Mouse (Mus musculus) forebrain, embryonic 11.5 days (tissue): ENCODE data around the gene Itga3. TPM values are rescaled to one million over a fixed set of nuclear protein-coding genes. Genes with fewer than 3 reads are reported as not detected.

ENCODE experiments used
- ATAC-seq: fragments of 200-750 bp; cut with Nextera tagmentation; replicated peaks from 2 replicates; pipeline ENCODE4 v1.8.0; 2017; ENCODE audit warnings: moderate TSS enrichment; ENCODE audit not compliant: low FRiP score
- DNase-seq: peaks from one replicate; pipeline ENCODE4 v3.0.0-alpha.2; 2017; ENCODE audit warnings: low spot score
- H3K27ac ChIP-seq: fragments of 300-500 bp; sonication (generic); 2 replicates; pipeline ENCODE4 v1.5.1; 2014; ENCODE audit warnings: low read depth, low read length
- H3K27me3 ChIP-seq: fragments of 300-500 bp; sonication (generic); 2 replicates; pipeline ENCODE4 v1.6.1; 2014; ENCODE audit warnings: mild to moderate bottlenecking, low read length, mixed read lengths; ENCODE audit not compliant: control insufficient read depth, insufficient read depth
- H3K36me3 ChIP-seq: fragments of 300-500 bp; sonication (generic); 2 replicates; pipeline ENCODE4 v1.6.1; 2014; ENCODE audit warnings: mild to moderate bottlenecking, low read length, moderate library complexity, mixed read lengths; ENCODE audit not compliant: control insufficient read depth, insufficient read depth
- H3K4me1 ChIP-seq: fragments of 300-500 bp; sonication (generic); replicated peaks from 2 replicates; pipeline ENCODE4 v1.6.1; 2014; ENCODE audit warnings: low read length, mixed read lengths; ENCODE audit not compliant: control insufficient read depth, insufficient read depth
- H3K4me2 ChIP-seq: fragments of 300-500 bp; sonication (generic); 2 replicates; pipeline ENCODE4 v1.6.1; 2014; ENCODE audit warnings: low read depth, mild to moderate bottlenecking, low read length, moderate library complexity, mixed read lengths; ENCODE audit not compliant: severe bottlenecking
- H3K4me3 ChIP-seq: fragments of 300-500 bp; sonication (generic); 2 replicates; pipeline ENCODE4 v1.5.1; 2014; ENCODE audit warnings: low read depth, low read length
- H3K9ac ChIP-seq: fragments of 300-500 bp; sonication (generic); 2 replicates; pipeline ENCODE4 v1.6.1; 2014; ENCODE audit warnings: low read length
- H3K9me3 ChIP-seq: fragments of 300-500 bp; sonication (generic); 2 replicates; pipeline ENCODE4 v1.6.1; 2016; ENCODE audit warnings: low read length, mixed read lengths; ENCODE audit not compliant: control insufficient read depth
- WGBS: fragments of 180-500 bp; shearing (Covaris S2); extraction: QIAGEN DNeasy Blood & Tissue Kit; methylation state at CpG from one replicate; pipeline ENCODE4 v1.1.7; 2014; 5-methylcytosine and 5-hydroxymethylcytosine counted together
- polyA plus RNA-seq: library from polyadenylated mRNA; unstranded; fragments of >200 nt; fragmentation: Nextera tagmentation; extraction: Ambion mirVana; gene quantifications from 2 replicates; pipeline ENCODE4 v1.2.1, GENCODE M21; 2014

Itga3 gene
- polyA plus RNA-seq, 1 experiment from 2014 or later, result 4.4 TPM

DNA sequence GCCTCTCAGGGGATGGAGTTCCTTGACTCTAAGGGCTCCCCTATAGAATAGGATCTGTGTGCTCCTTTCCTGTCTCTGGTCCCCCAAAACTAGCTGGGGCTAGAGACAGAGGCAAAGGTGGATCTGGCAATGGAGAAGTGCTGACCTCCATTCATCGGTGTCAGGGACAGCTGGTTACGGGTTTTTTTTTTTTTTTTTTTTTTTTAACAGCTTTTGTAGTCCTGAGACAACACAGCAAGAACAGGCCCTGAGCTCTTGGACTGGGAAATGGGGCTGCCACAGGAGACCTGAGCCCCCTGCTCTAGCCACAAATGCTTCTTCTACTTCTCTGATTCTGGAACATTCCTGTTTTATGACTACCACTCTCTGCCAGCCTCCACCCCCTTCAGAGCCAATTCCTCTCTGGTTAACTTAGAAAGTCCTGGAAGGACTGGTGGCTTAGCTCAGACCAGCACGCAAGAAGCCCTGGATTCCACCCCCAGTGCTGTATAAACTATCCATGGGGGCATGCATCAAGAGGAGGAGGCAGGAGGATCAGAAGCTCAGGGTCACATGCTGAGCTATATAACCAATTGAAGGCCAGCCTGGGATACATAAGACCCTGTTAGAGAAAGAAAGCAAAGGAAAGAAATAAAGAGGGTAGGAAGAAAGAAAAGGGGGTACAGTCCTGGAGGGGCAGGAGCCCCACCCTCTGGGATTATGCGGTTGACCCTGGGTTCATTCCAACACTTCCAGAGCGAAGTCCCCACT is 21.9 kb upstream of the Itga3 start:
- Histone ChIP-seq H3K9ac (no peak overlapping the region), H3K4me2 (no peak overlapping the region), H3K4me1 (no peaks in the 10 kb centered on the region), H3K27me3 (no peaks in the 10 kb centered on the region), H3K27ac (no peak overlapping the region), H3K9me3 (no peaks in the 10 kb centered on the region), H3K36me3 (no peaks in the 10 kb centered on the region), H3K4me3 (no peak overlapping the region)
- no peak for DNase-seq
- ATAC-seq, result no peak
- 78% methylated on average over 5 of the region's 5 CpGs for WGBS

DNA sequence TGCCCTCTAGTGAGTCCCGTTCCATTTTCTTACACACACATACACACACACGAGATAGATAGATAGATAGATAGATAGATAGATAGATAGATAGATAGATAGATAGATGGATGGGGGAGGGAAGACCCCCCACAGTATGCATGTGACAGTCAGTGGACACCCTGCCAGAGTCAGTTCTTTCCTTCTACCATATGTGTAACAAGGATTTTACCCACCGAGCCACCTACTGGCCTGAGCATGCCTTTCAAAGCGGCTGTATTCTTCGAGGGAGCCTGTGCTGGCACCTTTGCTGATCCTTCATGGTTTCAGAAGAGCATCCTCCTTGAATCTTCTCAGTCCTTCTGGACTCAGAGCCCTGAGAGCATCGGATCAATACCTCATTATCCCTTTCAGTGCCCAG is 21.3 kb upstream of the Itga3 start:
- Histone ChIP-seq H3K36me3 (no peaks in the 10 kb centered on the region), H3K4me1 (no peaks in the 10 kb centered on the region), H3K27me3 (no peaks in the 10 kb centered on the region), H3K4me3 (no peak overlapping the region), H3K27ac (no peak overlapping the region), H3K4me2 (no peak overlapping the region), H3K9me3 (no peaks in the 10 kb centered on the region), H3K9ac (no peak overlapping the region)
- no peak for DNase-seq
- ATAC-seq, result no peak
- 51% methylated on average over 6 of the region's 6 CpGs for WGBS

DNA sequence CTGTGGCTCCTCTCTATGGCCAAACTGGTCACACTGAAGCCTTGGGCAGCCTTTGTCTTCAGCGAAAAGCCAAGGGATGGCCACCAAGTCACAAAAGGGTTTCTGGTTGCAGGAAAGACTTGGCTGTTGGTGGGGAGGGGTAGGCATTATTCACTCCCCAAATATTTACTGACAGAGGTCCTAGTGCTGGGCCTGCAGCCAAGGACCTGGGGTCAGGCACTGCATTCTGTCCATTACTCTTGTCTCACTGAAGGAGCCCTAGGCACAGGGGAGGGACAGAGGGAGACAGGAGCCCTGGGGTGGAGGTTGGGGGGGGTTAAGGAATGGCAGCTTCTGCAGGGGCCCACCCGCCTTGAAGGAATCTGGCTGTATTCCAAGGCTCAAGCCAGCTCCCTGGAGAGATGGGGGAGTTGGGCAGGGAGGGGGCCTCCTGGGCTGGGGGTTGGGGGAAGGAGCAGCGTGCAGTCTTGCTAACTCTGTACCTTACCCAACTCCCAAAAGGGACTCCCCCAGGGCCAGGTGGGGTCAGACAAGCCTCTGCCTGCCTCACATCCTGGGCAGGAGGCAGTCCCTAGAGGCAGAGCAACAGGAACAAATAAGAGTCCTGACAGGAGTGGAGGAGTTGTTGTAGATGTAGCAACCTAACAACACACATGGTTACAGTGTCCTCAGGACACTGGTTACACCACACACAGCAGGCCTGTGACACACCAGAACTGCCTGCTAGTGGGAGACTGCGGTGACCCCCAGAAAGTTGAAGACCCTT is 20.2 kb upstream of the Itga3 start:
- Histone ChIP-seq H3K36me3 (no peaks in the 10 kb centered on the region), H3K4me2 (no peak overlapping the region), H3K4me3 (no peak overlapping the region), H3K9me3 (no peaks in the 10 kb centered on the region), H3K27me3 (no peaks in the 10 kb centered on the region), H3K4me1 (no peaks in the 10 kb centered on the region), H3K27ac (no peak overlapping the region), H3K9ac (no peak overlapping the region)
- no peak for DNase-seq
- WGBS, result 65% methylated on average over 4 of the region's 4 CpGs
- no peak for ATAC-seq

DNA sequence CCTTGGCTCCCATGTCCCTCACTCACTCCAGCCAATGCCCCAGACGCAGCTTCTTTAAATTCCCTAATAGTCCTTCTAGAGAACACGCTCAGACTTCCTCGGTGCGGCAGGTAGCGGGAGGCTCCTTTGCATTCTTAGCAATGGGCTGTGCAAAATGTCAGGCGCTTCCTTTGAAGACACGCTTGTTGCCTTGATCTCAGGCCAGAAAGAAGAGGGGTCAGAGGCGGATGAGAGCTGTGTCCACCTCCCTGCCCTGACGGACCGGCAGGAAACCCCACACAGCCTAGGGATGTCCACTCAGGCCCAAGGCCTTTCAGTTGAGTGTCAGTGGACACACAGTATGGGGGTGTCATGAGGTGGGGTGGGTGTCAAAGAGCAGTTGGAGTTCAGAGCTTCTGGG is 19.0 kb upstream of the Itga3 start:
- Histone ChIP-seq H3K9ac (no peak overlapping the region), H3K27me3 (no peaks in the 10 kb centered on the region), H3K9me3 (no peaks in the 10 kb centered on the region), H3K4me1 (no peaks in the 10 kb centered on the region), H3K36me3 (no peaks in the 10 kb centered on the region), H3K27ac (no peak overlapping the region), H3K4me2 (no peak overlapping the region), H3K4me3 (no peak overlapping the region)
- ATAC-seq, result no peak
- 88% methylated on average over 10 of the region's 10 CpGs for WGBS
- no peak for DNase-seq

DNA sequence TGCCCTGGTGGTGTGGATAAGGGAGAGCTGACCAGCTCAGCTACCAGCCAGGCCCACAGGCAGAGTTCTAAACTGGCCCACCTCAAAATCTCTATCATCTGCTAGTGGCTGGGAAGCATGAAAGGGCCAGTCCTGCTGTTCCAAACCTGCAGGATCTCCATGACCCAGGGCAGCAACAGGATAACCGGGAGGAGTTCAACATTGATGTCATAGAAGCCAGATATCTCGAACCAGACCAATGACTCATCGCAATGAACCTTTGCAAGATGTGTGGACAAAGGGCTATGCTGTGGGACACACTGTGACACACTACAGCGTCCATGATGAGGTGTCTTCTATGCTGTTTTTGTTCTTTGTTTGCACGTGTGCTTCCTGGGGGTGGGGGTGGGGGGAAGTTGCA is 16.5 kb upstream of the Itga3 start:
- Histone ChIP-seq H3K9me3 (no peaks in the 10 kb centered on the region), H3K27ac (no peak overlapping the region), H3K4me2 (no peak overlapping the region), H3K9ac (no peak overlapping the region), H3K4me3 (no peak overlapping the region), H3K27me3 (no peaks in the 10 kb centered on the region), H3K36me3 (no peaks in the 10 kb centered on the region), H3K4me1 (no peaks in the 10 kb centered on the region)
- DNase-seq (no peak), ATAC-seq (no peak)
- 82% methylated on average over 5 of the region's 5 CpGs for WGBS

DNA sequence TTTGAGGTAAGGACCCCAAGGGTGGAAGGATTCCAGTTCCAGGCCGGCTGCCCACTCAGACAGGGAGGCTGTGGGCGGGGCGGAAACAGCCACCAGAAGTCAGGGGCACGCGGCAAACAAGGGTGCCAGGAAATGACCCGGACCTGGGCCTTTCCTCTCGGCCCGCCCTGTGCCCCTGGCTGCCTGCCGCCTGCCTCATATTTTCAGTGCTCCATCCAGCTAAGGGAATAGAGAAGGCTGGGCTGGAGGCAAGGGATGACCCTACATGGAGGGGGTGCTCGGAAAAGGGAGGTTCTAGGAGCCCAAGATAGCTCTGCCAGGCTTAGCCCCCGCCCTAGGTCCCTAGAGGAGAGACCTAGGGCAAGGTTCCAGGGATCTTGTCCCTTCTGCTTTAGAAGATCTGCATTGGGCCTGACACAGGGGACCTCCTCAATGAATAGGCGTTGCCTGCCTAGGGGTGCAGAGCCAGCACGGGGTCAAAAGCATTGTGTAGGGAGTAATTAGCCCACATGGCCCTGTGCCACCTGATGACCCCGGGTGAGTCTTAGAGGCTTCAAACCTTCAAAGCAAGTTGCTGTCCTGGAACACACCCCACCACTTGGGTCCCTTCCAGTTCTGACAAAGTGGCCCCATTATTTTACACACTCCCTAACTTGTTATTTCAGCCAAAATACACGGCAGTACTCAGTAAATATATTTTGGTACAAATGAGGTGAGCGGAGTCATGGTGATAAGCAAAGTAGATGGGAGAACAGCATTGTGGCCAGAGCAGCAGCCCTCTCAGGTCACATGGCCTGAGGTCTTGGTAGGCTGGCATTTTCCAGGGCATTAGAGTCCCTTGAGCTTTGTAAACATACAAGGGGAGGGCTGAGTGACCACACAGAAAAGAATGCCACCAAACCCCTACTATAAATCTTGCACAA is 12.5 kb upstream of the Itga3 start:
- H3K9ac ChIP-seq, result no peak overlapping the region
- no peaks in the 10 kb centered on the region for H3K9me3 ChIP-seq
- no peaks in the 10 kb centered on the region for H3K36me3 ChIP-seq
- no peak for ATAC-seq
- no peaks in the 10 kb centered on the region for H3K27me3 ChIP-seq
- H3K27ac ChIP-seq, result no peak overlapping the region
- 80% methylated on average over 16 of the region's 16 CpGs for WGBS
- no peak for DNase-seq
- H3K4me1 ChIP-seq, result no peaks in the 10 kb centered on the region; the same call in 1 of the 2 replicates
- no peak overlapping the region for H3K4me2 ChIP-seq
- no peak overlapping the region for H3K4me3 ChIP-seq

DNA sequence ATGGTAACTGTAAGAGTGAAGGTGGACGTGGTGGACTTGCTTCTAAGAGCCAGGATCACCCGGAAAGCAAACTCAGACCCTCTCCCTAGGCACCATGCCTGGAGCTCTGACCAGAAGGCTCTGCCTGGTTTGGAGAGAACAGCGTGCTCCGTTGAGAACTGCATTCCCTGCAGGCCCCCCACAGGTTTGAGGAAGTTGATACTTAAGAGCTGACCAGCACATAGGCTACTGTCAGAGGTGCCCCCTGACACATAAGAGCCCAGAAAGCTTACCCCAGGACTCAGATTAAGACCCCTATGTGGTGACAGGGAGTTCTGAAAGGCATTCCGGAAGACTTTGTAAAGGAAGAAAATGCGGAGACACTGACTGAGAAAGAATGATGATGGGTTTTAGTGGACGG is 11.7 kb upstream of the Itga3 start:
- Histone ChIP-seq H3K9me3 (no peaks in the 10 kb centered on the region), H3K27me3 (no peaks in the 10 kb centered on the region), H3K36me3 (no peaks in the 10 kb centered on the region), H3K4me2 (no peak overlapping the region), H3K27ac (no peak overlapping the region), H3K4me3 (no peak overlapping the region), H3K9ac (no peak overlapping the region), H3K4me1 (no peaks in the 10 kb centered on the region; the same call in 1 of the 2 replicates)
- no peak for ATAC-seq
- WGBS, result 59% methylated on average over 7 of the region's 7 CpGs
- no peak for DNase-seq
